Mouse (Mus musculus): Measurements from ENCODE around the gene Rnf43.
A peak's percentile ranks its signal among the peaks of the same experiment; 100 is the strongest.

The Rnf43 gene

GRCm38 (mm10) chr11:87745632-87746555 lies 83.4 kb downstream of the Rnf43 start:
- no peak for DNase-seq (ENCODE audit: low spot score)

GRCm38 (mm10) chr11:87747312-87747711 lies 84.8 kb downstream of the Rnf43 start:
- DNase-seq (ENCODE audit: low spot score) = no peak

DNA sequence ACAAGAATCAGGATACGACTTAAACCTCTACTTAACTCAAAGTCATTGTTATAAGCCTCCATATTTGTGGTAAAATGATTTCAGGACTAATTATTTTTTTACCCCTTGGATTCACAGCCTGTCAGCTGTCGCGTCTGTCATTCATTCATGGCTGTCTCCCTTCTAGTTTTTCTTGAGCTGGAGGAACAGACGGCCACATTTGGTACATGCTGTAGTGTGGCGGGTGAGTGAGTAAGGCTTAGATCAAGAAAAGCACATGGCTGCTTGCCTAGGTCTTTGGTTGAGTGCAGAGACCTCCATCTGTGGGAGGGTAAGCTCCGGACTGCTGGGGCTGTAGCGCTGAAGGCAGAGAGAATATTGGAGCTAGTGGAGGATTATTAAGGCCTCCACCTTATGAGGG lies 85.2 kb downstream of the Rnf43 start:
- DNase-seq (ENCODE audit: low spot score) = no peak

DNA sequence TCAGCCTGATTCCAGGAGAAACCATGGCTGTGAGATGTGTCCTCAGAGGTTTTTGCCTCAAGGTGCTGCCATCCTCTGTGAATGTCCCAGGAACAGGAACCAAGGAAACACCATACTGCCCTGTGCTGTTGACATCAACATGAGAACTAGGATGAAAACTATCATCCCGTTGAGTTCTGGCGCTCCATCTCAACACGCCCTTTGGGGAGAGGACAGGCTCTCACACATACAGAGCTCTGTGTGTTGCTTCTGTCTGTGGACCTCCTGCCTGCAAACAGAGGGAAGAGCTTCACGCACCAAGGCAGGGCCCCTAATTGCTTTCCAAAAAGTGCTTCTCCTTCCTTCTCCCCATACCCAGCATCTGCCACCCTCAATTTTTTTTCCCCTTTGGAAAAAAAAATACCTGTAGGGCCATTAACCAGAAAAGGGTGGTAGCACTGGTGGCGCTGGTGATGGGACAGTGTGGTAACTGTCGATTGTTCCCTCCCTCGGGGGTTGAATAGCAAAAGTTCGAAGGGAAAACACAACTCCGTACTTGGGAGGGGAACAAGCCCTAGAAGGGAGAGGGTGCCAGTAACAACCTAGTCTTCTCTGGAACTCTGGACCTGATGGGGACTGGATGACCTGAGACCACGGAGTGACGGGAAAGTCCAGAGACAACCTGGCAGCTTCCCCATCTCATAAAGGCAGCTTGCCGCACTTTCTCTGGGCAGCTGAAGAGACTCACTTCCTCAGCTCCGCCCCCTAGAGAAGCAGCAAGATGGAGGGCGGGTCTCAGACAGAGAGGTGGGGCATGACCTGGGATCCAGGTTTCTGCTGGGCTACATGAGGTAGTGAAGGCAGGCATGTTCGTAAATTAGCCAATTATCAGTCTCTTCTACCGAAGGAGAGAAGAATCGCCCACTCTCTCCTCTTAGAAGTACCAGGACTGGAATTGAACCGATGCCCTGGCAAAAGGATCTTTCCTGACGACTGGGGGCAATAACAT lies 85.9 kb downstream of the Rnf43 start:
- peak; percentile 85 for DNase-seq (ENCODE audit: low spot score)

DNA sequence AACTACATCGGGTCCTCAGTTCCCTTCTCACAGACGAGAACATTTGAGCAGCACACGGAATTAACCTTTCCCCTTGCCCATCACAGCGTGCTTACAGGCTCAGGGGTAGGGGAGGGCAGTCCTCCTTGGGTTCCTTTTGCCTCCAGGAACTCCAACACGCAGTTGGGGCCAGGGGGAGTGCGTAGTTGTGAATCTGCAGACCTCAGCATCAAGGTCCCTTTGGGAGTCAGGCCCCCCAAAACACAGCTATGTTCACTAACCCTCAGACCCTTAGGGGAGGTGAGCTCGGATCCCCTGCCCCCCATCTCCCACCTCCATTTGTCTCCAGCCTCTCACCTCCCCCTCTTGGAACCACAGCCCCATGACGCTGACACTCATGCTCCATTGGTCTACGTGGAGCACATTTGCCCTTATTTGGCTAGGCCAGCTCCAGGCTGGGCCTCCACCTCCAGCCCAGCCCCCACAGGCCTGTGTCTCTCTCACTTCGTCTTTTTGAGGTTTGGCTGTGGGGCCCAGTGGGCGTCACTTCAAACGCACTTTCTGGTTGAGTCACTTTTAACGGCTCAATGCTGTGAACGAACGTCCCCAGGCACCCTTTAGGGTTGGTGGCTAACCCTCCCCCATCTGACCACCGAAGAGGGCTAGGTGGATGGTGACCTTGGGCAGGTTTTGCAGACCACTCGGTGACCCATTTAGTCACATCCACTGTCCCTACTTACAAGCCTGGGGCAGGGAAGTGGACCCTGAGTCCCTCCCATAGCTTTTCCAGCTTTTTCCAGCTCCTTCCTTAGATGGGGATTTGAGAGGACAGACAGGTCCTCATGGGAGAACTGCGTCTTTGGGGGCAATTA lies 86.9 kb downstream of the Rnf43 start:
- peak; percentile 95 for DNase-seq (ENCODE audit: low spot score)

- peak; percentile 84 for DNase-seq (ENCODE audit: low spot score)
Observed at GRCm38 (mm10) chr11:87750043-87750421, 87.5 kb downstream of the Rnf43 start.

GRCm38 (mm10) chr11:87750521-87750920 lies 88.0 kb downstream of the Rnf43 start:
- DNase-seq (ENCODE audit: low spot score) = no peak

DNA sequence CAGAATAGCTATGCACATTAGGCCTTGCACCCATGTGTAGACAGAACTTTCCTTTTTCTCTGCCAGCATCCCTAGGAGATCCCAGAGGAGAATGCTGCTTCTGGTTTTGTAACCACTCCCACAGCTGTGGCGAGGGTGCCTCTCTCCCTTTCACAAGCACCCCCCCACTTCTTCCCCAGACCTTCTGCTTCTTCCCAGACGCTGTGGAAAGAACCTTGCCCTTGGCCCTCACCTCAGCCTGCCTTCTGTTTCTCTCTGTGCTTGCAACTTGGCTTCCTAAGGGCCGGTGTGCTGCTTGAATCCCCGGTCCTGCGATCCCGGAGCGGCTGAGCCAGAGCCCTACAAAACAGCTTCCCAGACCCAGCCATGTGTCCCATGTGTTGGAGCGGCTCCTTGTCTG lies 88.5 kb downstream of the Rnf43 start:
- DNase-seq (ENCODE audit: low spot score) = no peak

- DNase-seq (ENCODE audit: low spot score) = peak; percentile 65
Observed at GRCm38 (mm10) chr11:87751491-87751966, 89.0 kb downstream of the Rnf43 start.

DNA sequence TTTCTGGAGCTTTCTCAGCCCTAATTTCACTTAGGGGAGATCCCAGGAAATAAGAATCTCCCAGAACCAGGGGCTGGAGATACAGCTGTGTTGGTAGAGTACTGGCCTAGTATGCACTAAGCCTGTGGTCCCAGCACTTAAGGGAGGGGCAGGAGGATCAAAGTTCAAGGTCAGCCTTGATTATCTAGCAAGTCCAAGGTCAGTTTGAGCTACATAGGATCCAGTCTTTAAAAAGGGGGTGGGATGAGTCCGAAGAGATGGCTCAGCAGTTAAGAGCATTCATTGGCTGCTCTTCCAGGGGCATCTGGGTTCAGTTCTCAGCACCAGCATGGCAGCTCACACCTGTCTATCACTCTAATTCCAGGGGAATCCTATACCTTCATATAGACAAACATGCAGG lies 89.8 kb downstream of the Rnf43 start:
- DNase-seq (ENCODE audit: low spot score) = no peak

GRCm38 (mm10) chr11:87753255-87753654 lies 90.7 kb downstream of the Rnf43 start:
- peak; percentile 51 for DNase-seq (ENCODE audit: low spot score)

DNA sequence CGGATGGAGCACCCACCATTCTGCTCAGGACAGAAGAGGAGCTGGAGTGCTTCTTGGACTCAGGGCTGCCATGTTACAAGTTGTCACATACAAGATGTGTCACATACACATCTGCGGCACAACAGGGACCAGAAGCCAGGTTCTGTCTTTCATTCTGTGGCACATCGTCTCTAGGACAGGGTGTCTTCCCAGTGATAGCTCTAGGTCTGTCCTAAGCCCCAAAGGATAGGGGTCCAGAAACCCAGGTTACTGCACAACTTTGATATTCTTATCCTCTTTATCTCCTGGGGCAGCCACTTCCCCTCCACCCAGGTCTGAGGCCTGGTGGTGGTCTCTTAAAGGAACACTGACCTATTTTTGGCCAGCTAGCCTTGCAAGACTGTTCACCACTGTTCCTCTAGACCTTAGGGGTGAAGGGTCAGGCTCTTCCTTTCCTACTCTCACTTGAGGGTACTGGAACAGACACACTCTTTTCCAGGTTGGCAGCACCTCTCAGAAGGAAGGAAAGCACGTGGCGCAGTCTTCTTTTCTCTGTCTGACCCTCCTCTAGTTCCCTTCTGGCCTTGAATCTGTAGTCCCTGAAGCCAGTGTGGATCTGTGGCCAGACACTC lies 91.5 kb downstream of the Rnf43 start:
- DNase-seq (ENCODE audit: low spot score) = no peak

DNA sequence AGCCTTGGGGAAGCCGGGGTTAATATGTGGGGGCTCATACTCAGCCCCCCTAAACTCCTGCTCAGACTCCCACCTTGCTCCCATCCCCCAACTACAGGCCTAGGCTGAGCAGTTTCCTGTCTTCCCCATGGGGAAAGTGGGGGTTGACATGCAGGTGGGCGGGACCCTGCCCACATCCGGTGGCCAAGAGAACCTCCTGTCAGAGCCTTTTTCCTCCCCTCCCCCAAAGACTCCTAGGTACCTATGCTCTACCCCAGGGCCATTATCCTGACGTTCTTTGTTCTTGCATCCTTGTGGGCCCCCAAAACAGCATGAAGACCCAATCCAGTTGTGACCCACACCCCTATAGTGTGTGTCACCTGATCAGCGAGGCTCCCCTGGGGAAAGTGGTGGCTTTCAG lies 92.1 kb downstream of the Rnf43 start:
- no peak for DNase-seq (ENCODE audit: low spot score)

- DNase-seq (ENCODE audit: low spot score) = peak; percentile 97
Observed at GRCm38 (mm10) chr11:87755360-87756017, 93.0 kb downstream of the Rnf43 start.

- peak; percentile 72 for DNase-seq (ENCODE audit: low spot score)
Observed at GRCm38 (mm10) chr11:87756251-87756820, 93.8 kb downstream of the Rnf43 start.

DNA sequence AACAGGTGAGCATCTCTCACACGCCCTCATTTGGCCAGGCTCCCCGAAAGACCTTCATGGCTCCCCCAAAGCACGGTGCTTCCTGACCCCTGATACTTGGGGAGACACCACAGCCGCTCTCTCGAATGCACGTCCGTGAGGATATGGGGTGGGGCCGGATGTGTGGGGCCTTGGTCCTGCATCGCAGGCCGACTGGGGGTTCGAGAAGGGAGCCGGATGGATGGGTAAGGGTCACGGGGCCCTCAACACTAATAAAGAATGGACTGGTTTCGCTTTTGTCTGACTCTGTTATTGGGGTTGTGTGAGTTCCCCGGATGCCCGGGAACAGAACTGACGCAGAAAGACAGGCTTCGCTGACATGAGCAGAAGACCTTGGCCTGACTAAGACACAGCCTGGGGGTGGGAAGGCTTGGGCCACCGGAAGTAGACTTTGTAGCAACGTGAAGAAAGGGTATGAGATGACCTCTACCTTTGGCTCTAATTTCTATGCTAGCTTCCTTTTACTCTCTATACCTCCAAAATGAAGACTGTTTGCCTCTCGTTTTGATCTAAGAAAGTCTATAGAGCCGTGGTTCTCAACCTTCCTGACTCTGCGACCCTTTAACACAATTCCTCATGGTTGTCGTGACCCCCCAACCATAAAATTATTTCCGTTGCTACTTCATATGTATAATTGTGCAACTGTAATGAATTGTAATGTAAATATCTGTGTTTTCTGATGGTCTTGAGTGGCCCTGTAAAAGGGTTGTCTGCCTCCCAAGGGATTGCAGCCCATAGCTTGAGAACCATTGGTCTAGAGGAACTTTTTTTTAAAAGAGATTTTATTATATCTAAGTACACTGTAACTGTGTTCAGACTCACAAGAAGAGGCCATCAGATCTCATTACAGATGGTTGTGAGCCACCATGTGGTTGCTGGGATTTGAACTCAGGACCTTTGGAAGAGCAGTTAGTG lies 94.8 kb downstream of the Rnf43 start:
- no peak for DNase-seq (ENCODE audit: low spot score)

GRCm38 (mm10) chr11:87758161-87758911 lies 95.8 kb downstream of the Rnf43 start:
- DNase-seq (ENCODE audit: low spot score) = peak; percentile 72

DNA sequence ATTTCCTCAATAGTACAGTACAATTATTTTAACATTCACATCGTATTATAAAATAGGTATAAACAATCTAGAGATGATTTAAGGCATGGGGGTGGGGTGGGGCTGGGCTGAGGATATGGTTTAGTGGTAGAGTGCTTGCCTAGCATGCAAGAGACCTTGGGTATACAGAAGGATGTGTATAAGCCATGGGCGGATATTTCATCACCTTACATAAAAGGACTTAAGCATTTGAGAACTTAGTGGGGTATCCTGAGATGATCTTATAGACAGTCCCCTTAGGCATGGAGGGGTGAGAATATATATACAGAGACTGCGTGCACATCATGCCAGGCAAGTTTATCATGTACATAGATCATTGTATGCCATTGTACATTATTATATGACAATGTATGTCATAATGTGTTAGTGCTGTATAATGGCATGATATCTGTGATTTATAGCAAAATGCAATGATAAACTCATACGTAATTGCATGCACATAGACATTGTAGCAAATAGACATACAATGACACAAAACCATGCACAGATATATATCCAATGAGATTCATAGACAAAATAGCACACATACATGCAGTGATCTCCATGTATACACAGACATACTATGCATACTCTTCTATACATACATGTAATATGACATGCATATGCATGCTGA lies 96.6 kb downstream of the Rnf43 start:
- DNase-seq (ENCODE audit: low spot score) = no peak

All from c-Kit-positive CD71-positive TER-119-positive erythroid progenitor cells, embryonic 14.5 days (primary cell).